Mouse (Mus musculus) embryonic facial prominence, embryonic 11.5 days (tissue): ENCODE results near the gene Mybpc2. TPM values are rescaled to one million over a fixed set of nuclear protein-coding genes. Genes with fewer than 3 reads are reported as not detected.

Source experiments
- ATAC-seq: fragments of 200-750 bp; cut with Nextera tagmentation; replicated peaks from 2 replicates; pipeline ENCODE4 v1.8.0; 2017; ENCODE audit warnings: low read depth; ENCODE audit not compliant: insufficient number of reproducible peaks, low FRiP score, low TSS enrichment
- DNase-seq: peaks from one replicate; pipeline ENCODE4 v3.0.0-alpha.2; 2015; ENCODE audit warnings: low spot score
- H3K27ac ChIP-seq: fragments of 300-500 bp; sonication (generic); replicated peaks from 2 replicates; pipeline ENCODE4 v1.5.1; 2014; ENCODE audit warnings: mild to moderate bottlenecking, low read depth, low read length, control low read depth
- H3K27me3 ChIP-seq: fragments of 300-500 bp; sonication (generic); 2 replicates; pipeline ENCODE4 v1.6.1; 2014; ENCODE audit warnings: mild to moderate bottlenecking, low read length, moderate library complexity, mixed read lengths; ENCODE audit not compliant: control insufficient read depth, insufficient read depth
- H3K36me3 ChIP-seq: fragments of 300-500 bp; sonication (generic); replicated peaks from 2 replicates; pipeline ENCODE4 v1.6.1; 2014; ENCODE audit warnings: low read depth, mild to moderate bottlenecking, low read length, moderate library complexity, mixed read lengths; ENCODE audit not compliant: control insufficient read depth, insufficient read depth
- H3K4me1 ChIP-seq: fragments of 300-500 bp; sonication (generic); 2 replicates; pipeline ENCODE4 v1.6.1; 2014; ENCODE audit warnings: low read length, mixed read lengths; ENCODE audit not compliant: control insufficient read depth, insufficient read depth
- H3K4me2 ChIP-seq: fragments of 300-500 bp; sonication (generic); 2 replicates; pipeline ENCODE4 v1.6.1; 2014; ENCODE audit warnings: low read depth, mild to moderate bottlenecking, control low read depth, low read length, moderate library complexity
- H3K4me3 ChIP-seq: fragments of 300-500 bp; sonication (generic); 2 replicates; pipeline ENCODE4 v1.5.1; 2014; ENCODE audit warnings: low read depth, low read length, control low read depth
- H3K9ac ChIP-seq: fragments of 300-500 bp; sonication (generic); replicated peaks from 2 replicates; pipeline ENCODE4 v1.6.1; 2014; ENCODE audit warnings: mild to moderate bottlenecking, control low read depth, low read length
- H3K9me3 ChIP-seq: fragments of 300-500 bp; sonication (generic); replicated peaks from 2 replicates; pipeline ENCODE4 v1.6.1; 2016; ENCODE audit warnings: mild to moderate bottlenecking, low read length, inconsistent platforms, mixed read lengths; ENCODE audit not compliant: control insufficient read depth
- WGBS: fragments of 180-500 bp; shearing (Covaris S2); extraction: QIAGEN DNeasy Blood & Tissue Kit; methylation state at CpG from one replicate; pipeline ENCODE4 v1.1.7; 2014; 5-methylcytosine and 5-hydroxymethylcytosine counted together
- polyA plus RNA-seq: library from polyadenylated mRNA; unstranded; fragments of >200 nt; fragmentation: Nextera tagmentation; extraction: Ambion mirVana; gene quantifications from 2 replicates; pipeline ENCODE4 v1.2.1, GENCODE M21; 2014

Gene Mybpc2
- polyA plus RNA-seq, 1 experiment from 2014 or later: not detected

GRCm38 (mm10) chr7:44534242-44534641 lies 9.8 kb upstream of the Mybpc2 start:
- WGBS: 87% methylated on average over 13 of the region's 13 CpGs
- ATAC-seq: no peak
- Histone ChIP-seq H3K4me1 (no peaks in the 10 kb centered on the region), H3K4me3 (no peak overlapping the region), H3K36me3 (peaks cover 4% of the 10 kb centered on the region), H3K27ac (no peak overlapping the region), H3K9me3 (no peaks in the 10 kb centered on the region), H3K27me3 (no peaks in the 10 kb centered on the region), H3K4me2 (no peak overlapping the region), H3K9ac (no peak overlapping the region)
- DNase-seq: no peak

GRCm38 (mm10) chr7:44533746-44534045 lies 9.2 kb upstream of the Mybpc2 start:
- ATAC-seq (no peak), DNase-seq (no peak)
- H3K4me2 ChIP-seq: no peak overlapping the region
- no peaks in the 10 kb centered on the region for H3K9me3 ChIP-seq
- no peak overlapping the region for H3K27ac ChIP-seq
- H3K27me3 ChIP-seq: no peaks in the 10 kb centered on the region
- WGBS: 83% methylated on average over 12 of the region's 12 CpGs
- H3K9ac ChIP-seq: no peak overlapping the region
- no peaks in the 10 kb centered on the region for H3K4me1 ChIP-seq
- H3K36me3 ChIP-seq: peaks cover 3% of the 10 kb centered on the region
- no peak overlapping the region for H3K4me3 ChIP-seq

- H3K9ac ChIP-seq: no peak overlapping the region
- H3K4me3 ChIP-seq: no peak overlapping the region
- H3K4me1 ChIP-seq: no peaks in the 10 kb centered on the region
- no peaks in the 10 kb centered on the region for H3K27me3 ChIP-seq
- WGBS: 86% methylated on average over 29 of the region's 29 CpGs
- H3K4me2 ChIP-seq: no peak overlapping the region
- no peak for DNase-seq
- H3K36me3 ChIP-seq: no peaks in the 10 kb centered on the region; the same call in none of the 2 replicates
- no peaks in the 10 kb centered on the region for H3K9me3 ChIP-seq
- H3K27ac ChIP-seq: no peak overlapping the region
- ATAC-seq: no peak
These were observed 8.7 kb upstream of the Mybpc2 start for GRCm38 (mm10) chr7:44532918-44533745.

GRCm38 (mm10) chr7:44531946-44532732 lies 7.7 kb upstream of the Mybpc2 start, which contains the start of gene Spib:
Gene Spib, minus strand, starts transcription at chr7:44532071.
- DNase-seq: no peak
- no peak within 1 kb of the TSS for H3K9ac ChIP-seq
- ATAC-seq: no peak

GRCm38 (mm10) chr7:44531207-44531606 lies 6.8 kb upstream of the Mybpc2 start:
- Histone ChIP-seq H3K4me3 (no peak overlapping the region), H3K36me3 (no peaks in the 10 kb centered on the region; the same call in 1 of the 2 replicates), H3K4me2 (no peak overlapping the region), H3K4me1 (no peaks in the 10 kb centered on the region), H3K27ac (no peak overlapping the region), H3K9me3 (no peaks in the 10 kb centered on the region), H3K27me3 (no peaks in the 10 kb centered on the region), H3K9ac (no peak overlapping the region)
- no peak for ATAC-seq
- 59% methylated on average over 5 of the region's 5 CpGs for WGBS
- DNase-seq: no peak

More at GRCm38 (mm10) chr7:44531946-44532732, 7.7 kb upstream of the Mybpc2 start, which contains the start of gene Spib:
- Histone ChIP-seq H3K9me3 (no peaks in the 10 kb centered on the region), H3K4me3 (no peak within 1 kb of the TSS), H3K4me1 (no peaks in the 10 kb centered on the region), H3K27ac (no peak within 1 kb of the TSS), H3K27me3 (no peaks in the 10 kb centered on the region), H3K36me3 (no peaks in the 10 kb centered on the region; the same call in none of the 2 replicates), H3K4me2 (no peak within 1 kb of the TSS)
- 82% methylated on average over 4 of the region's 4 CpGs for WGBS

GRCm38 (mm10) chr7:44530507-44530906 lies 6.1 kb upstream of the Mybpc2 start:
- WGBS: 80% methylated on average over 3 of the region's 3 CpGs

GRCm38 (mm10) chr7:44529518-44529917 lies 5.1 kb upstream of the Mybpc2 start:
- no peak overlapping the region for H3K4me3 ChIP-seq
- DNase-seq: no peak
- H3K4me2 ChIP-seq: no peak overlapping the region
- H3K9ac ChIP-seq: no peak overlapping the region
- ATAC-seq: no peak
- H3K36me3 ChIP-seq: no peaks in the 10 kb centered on the region; the same call in 1 of the 2 replicates
- no peaks in the 10 kb centered on the region for H3K9me3 ChIP-seq
- H3K27me3 ChIP-seq: peaks cover 12% of the 10 kb centered on the region
- no peak overlapping the region for H3K27ac ChIP-seq
- H3K4me1 ChIP-seq: peaks cover 2% of the 10 kb centered on the region; the same call in 1 of the 2 replicates
- 41% methylated on average over 5 of the region's 5 CpGs for WGBS

More at GRCm38 (mm10) chr7:44530507-44530906, 6.1 kb upstream of the Mybpc2 start:
- H3K4me1 ChIP-seq: no peaks in the 10 kb centered on the region
- no peaks in the 10 kb centered on the region; the same call in 1 of the 2 replicates for H3K36me3 ChIP-seq
- no peak overlapping the region for H3K9ac ChIP-seq
- ATAC-seq (no peak), DNase-seq (no peak)
- H3K9me3 ChIP-seq: no peaks in the 10 kb centered on the region
- peaks cover 2% of the 10 kb centered on the region for H3K27me3 ChIP-seq
- no peak overlapping the region for H3K4me2 ChIP-seq
- H3K27ac ChIP-seq: no peak overlapping the region
- no peak overlapping the region for H3K4me3 ChIP-seq
